Mouse (Mus musculus) forebrain, embryonic 15.5 days (tissue): ENCODE results near the gene Fgd2. TPM values are rescaled to one million over a fixed set of nuclear protein-coding genes. Genes with fewer than 3 reads are reported as not detected.

ENCODE experiments used
- ATAC-seq: fragments of 200-750 bp; cut with Nextera tagmentation; replicated peaks from 2 replicates; pipeline ENCODE4 v1.8.0; 2017; ENCODE audit warnings: mild to moderate bottlenecking, moderate TSS enrichment, moderate library complexity
- H3K27ac ChIP-seq: fragments of 300-500 bp; sonication (generic); replicated peaks from 2 replicates; pipeline ENCODE4 v1.5.1; 2015; ENCODE audit warnings: mild to moderate bottlenecking, inconsistent platforms
- H3K27me3 ChIP-seq: fragments of 300-500 bp; sonication (generic); 2 replicates; pipeline ENCODE4 v1.6.1; 2015; ENCODE audit warnings: inconsistent platforms
- H3K36me3 ChIP-seq: fragments of 300-500 bp; sonication (generic); 2 replicates; pipeline ENCODE4 v1.6.1; 2015; ENCODE audit warnings: mild to moderate bottlenecking, inconsistent platforms
- H3K4me1 ChIP-seq: fragments of 300-500 bp; sonication (generic); 2 replicates; pipeline ENCODE4 v1.6.1; 2015; ENCODE audit warnings: inconsistent platforms
- H3K4me2 ChIP-seq: fragments of 300-500 bp; sonication (generic); replicated peaks from 2 replicates; pipeline ENCODE4 v1.6.1; 2015; ENCODE audit warnings: mild to moderate bottlenecking, inconsistent platforms
- H3K4me3 ChIP-seq: fragments of 300-500 bp; sonication (generic); 2 replicates; pipeline ENCODE4 v1.5.1; 2015; ENCODE audit warnings: mild to moderate bottlenecking, inconsistent platforms
- H3K9ac ChIP-seq: fragments of 300-500 bp; sonication (generic); replicated peaks from 2 replicates; pipeline ENCODE4 v1.6.1; 2015; ENCODE audit warnings: mild to moderate bottlenecking, inconsistent platforms
- H3K9me3 ChIP-seq: fragments of 300-500 bp; sonication (generic); 2 replicates; pipeline ENCODE4 v1.6.1; 2016; ENCODE audit warnings: inconsistent platforms
- WGBS: fragments of 180-500 bp; shearing (Covaris S2); methylation state at CpG from one replicate; pipeline ENCODE4 v1.1.7; 2015; ENCODE audit warnings: mixed read lengths; 5-methylcytosine and 5-hydroxymethylcytosine counted together
- polyA plus RNA-seq: library from polyadenylated mRNA; unstranded; fragments of >200 nt; fragmentation: Nextera tagmentation; extraction: Ambion mirVana; gene quantifications from 2 replicates; pipeline ENCODE4 v1.2.1, GENCODE M21; 2015

Gene Fgd2
- polyA plus RNA-seq, 1 experiment from 2014 or later = 5.5 TPM

GRCm38 (mm10) chr17:29408364-29408763 lies 47.6 kb downstream of the Fgd2 start:
- no peak overlapping the region for H3K27ac ChIP-seq
- H3K4me3 ChIP-seq = no peak overlapping the region
- WGBS = 94% methylated on average over 13 of the region's 13 CpGs
- H3K9me3 ChIP-seq = no peaks in the 10 kb centered on the region
- H3K27me3 ChIP-seq = no peaks in the 10 kb centered on the region
- no peak for ATAC-seq
- H3K36me3 ChIP-seq = no peaks in the 10 kb centered on the region
- H3K4me1 ChIP-seq = no peaks in the 10 kb centered on the region
- H3K9ac ChIP-seq = no peak overlapping the region
- H3K4me2 ChIP-seq = no peak overlapping the region

- Histone ChIP-seq H3K9me3 (no peaks in the 10 kb centered on the region), H3K4me1 (no peaks in the 10 kb centered on the region), H3K27ac (no peak overlapping the region), H3K4me3 (no peak overlapping the region), H3K36me3 (no peaks in the 10 kb centered on the region), H3K9ac (no peak overlapping the region), H3K4me2 (no peak overlapping the region), H3K27me3 (no peaks in the 10 kb centered on the region)
- WGBS = 73% methylated on average over 5 of the region's 5 CpGs
- ATAC-seq = no peak
Observed at GRCm38 (mm10) chr17:29409800-29410343, 49.2 kb downstream of the Fgd2 start.

DNA sequence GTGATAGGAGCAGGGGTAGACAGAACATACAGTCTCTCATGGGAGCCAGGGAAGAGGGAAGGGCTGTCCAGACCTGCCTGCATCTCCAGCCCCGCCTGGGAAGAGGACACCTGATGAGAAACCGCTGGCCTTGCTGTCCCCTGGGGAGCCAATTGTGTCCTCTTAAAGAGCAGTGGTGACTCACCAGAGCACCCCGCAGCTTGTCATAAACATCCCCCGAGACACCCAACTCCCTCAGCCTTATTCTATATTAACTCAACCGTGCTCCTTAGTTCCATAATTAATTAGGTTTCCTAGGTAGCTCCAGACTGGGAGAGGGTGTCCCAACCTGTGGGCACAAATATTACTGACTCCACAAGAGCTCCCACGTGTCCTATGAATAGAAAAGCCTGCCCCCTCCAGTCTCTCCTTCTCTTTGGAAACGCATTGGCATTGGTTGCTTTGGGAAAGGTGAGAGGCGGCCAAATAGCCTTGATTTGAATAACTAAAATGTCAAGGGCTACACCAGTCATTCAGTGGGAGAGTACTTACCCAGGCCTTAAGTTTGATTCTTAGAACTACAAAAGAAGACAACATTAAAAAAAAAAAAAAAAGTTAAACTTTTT lies 51.2 kb downstream of the Fgd2 start:
- ATAC-seq = no peak
- peaks cover 5% of the 10 kb centered on the region; the same call in 1 of the 2 replicates for H3K4me1 ChIP-seq
- H3K27ac ChIP-seq = no peak overlapping the region
- H3K9me3 ChIP-seq = no peaks in the 10 kb centered on the region
- H3K4me2 ChIP-seq = no peak overlapping the region
- no peak overlapping the region for H3K4me3 ChIP-seq
- 30% methylated on average over 8 of the region's 8 CpGs for WGBS
- no peaks in the 10 kb centered on the region for H3K27me3 ChIP-seq
- no peaks in the 10 kb centered on the region for H3K36me3 ChIP-seq
- H3K9ac ChIP-seq = no peak overlapping the region

- Histone ChIP-seq H3K27ac (no peak overlapping the region), H3K4me3 (no peak overlapping the region), H3K4me2 (no peak overlapping the region), H3K27me3 (no peaks in the 10 kb centered on the region), H3K9me3 (no peaks in the 10 kb centered on the region), H3K9ac (no peak overlapping the region), H3K4me1 (peaks cover 5% of the 10 kb centered on the region; the same call in 1 of the 2 replicates), H3K36me3 (no peaks in the 10 kb centered on the region)
- ATAC-seq = no peak
- 89% methylated on average over 2 of the region's 2 CpGs for WGBS
Observed at GRCm38 (mm10) chr17:29414566-29414965, 53.9 kb downstream of the Fgd2 start.

DNA sequence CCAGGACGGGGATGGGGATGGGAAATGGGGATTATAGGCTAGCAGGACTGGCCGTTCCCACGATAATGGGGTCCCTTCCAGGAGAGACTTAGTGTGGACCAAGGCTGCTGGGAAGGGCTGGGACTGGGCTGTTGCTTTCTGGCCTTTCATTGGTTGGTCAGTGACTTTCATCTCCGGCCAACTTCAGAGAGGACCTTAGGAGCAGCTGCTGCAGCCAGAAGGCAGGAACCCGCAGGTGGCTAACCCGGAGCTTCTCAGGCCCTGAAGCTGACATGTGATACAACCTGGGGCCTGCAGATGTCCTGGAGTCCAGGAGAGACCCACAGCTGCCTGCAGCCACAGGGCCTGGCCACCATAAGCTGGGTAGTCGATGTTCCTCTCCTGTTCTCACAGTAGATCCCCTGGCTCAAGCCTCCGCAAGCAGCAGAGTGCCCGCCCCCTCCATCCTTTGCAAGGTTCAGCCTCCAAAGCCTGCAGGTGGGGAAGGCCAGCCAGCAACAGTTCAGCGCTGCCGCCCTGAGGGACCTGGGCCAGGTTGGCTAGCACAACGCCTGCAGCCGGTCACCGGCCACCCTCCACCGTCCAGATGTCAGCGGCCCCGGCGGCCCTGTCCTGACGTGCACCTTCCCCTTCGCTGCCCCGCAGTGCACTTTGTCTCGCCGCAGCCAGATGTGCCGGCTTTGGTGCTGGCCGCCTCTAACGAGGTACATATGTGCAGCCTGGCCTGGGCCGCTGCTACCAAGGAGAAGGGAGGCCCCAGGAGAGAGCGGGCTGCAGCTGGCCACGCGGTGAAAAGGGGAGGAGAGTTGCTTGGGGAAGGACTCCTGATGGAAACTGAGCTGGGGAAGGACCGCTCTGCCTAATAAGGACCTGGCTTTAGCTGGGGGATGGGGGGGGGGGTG lies 55.3 kb downstream of the Fgd2 start:
- Histone ChIP-seq H3K4me3 (no peak overlapping the region), H3K27me3 (no peaks in the 10 kb centered on the region), H3K4me2 (peak overlapping the region; percentile 2; the same call in 1 of the 2 replicates), H3K27ac (no peak overlapping the region), H3K4me1 (peaks cover 5% of the 10 kb centered on the region; the same call in 1 of the 2 replicates), H3K36me3 (no peaks in the 10 kb centered on the region), H3K9ac (no peak overlapping the region), H3K9me3 (no peaks in the 10 kb centered on the region)
- ATAC-seq = no peak
- 14% methylated on average over 31 of the region's 31 CpGs for WGBS

GRCm38 (mm10) chr17:29416757-29417156 lies 56.0 kb downstream of the Fgd2 start:
- Histone ChIP-seq H3K36me3 (no peaks in the 10 kb centered on the region), H3K9ac (no peak overlapping the region), H3K27ac (no peak overlapping the region), H3K4me1 (peaks cover 5% of the 10 kb centered on the region; the same call in 1 of the 2 replicates), H3K9me3 (no peaks in the 10 kb centered on the region), H3K4me2 (no peak overlapping the region), H3K4me3 (no peak overlapping the region), H3K27me3 (no peaks in the 10 kb centered on the region)
- WGBS = 55% methylated on average over 5 of the region's 5 CpGs
- no peak for ATAC-seq

- peaks cover 5% of the 10 kb centered on the region; the same call in 1 of the 2 replicates for H3K4me1 ChIP-seq
- no peak overlapping the region for H3K27ac ChIP-seq
- WGBS = 52% methylated on average over 3 of the region's 3 CpGs
- H3K9ac ChIP-seq = no peak overlapping the region
- H3K4me2 ChIP-seq = no peak overlapping the region
- no peaks in the 10 kb centered on the region for H3K27me3 ChIP-seq
- H3K9me3 ChIP-seq = no peaks in the 10 kb centered on the region
- no peak for ATAC-seq
- H3K36me3 ChIP-seq = no peaks in the 10 kb centered on the region
- H3K4me3 ChIP-seq = no peak overlapping the region
Observed at GRCm38 (mm10) chr17:29418758-29419380, 58.2 kb downstream of the Fgd2 start.

GRCm38 (mm10) chr17:29419976-29420739 lies 59.4 kb downstream of the Fgd2 start:
- Histone ChIP-seq H3K4me3 (no peak overlapping the region), H3K9me3 (no peaks in the 10 kb centered on the region), H3K9ac (no peak overlapping the region), H3K27ac (no peak overlapping the region), H3K36me3 (no peaks in the 10 kb centered on the region), H3K27me3 (no peaks in the 10 kb centered on the region), H3K4me2 (no peak overlapping the region), H3K4me1 (peaks cover 5% of the 10 kb centered on the region; the same call in 1 of the 2 replicates)
- WGBS = 82% methylated on average over 12 of the region's 12 CpGs
- ATAC-seq = no peak

DNA sequence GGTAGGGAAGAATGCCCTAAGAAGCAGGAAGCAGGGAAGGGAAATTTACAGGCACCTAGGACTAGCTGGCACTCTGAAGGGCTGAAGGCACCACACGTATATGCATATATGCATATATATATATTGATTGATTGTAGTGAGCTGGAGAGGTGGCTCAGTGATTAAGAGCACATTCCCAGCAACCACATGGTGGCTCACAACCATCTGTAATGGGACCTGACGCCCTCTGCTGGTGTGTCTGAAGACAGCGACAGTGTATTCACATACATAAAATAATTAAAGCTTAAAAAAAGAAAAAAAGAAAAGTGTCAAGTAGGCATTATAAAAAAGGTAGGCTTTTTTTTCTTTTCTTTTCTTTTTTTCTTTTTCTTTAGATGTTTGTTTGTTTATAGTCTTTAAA lies 60.6 kb downstream of the Fgd2 start:
- Histone ChIP-seq H3K9ac (no peak overlapping the region), H3K9me3 (no peaks in the 10 kb centered on the region), H3K4me3 (no peak overlapping the region), H3K4me2 (no peak overlapping the region), H3K27me3 (no peaks in the 10 kb centered on the region), H3K4me1 (peaks cover 1% of the 10 kb centered on the region; the same call in 1 of the 2 replicates), H3K36me3 (no peaks in the 10 kb centered on the region), H3K27ac (no peak overlapping the region)
- WGBS = 78% methylated on average over 3 of the region's 3 CpGs
- no peak for ATAC-seq

DNA sequence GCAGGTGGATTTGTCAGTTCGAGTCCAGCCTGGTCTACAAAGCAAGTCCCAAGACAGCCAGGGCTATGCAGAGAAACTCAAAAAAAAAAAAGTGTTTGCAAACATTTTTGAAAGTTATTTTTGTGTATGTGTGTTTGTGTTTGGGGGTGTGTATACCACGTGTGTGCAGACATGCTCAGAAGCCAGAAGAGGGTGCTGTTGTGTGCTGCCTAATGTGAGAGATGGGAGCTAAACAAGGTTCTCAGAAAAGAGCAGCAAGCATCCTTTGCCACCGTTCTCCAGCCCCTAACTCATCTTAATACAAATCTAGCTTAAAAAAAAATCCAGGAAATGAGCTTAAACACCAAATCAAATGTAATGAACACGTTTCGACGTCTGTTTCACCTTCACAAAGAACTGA lies 61.6 kb downstream of the Fgd2 start:
- Histone ChIP-seq H3K9me3 (no peaks in the 10 kb centered on the region), H3K4me3 (no peak overlapping the region), H3K9ac (no peak overlapping the region), H3K4me2 (no peak overlapping the region), H3K4me1 (no peaks in the 10 kb centered on the region), H3K27ac (no peak overlapping the region), H3K27me3 (no peaks in the 10 kb centered on the region), H3K36me3 (no peaks in the 10 kb centered on the region)
- no peak for ATAC-seq
- 86% methylated on average over 6 of the region's 6 CpGs for WGBS

DNA sequence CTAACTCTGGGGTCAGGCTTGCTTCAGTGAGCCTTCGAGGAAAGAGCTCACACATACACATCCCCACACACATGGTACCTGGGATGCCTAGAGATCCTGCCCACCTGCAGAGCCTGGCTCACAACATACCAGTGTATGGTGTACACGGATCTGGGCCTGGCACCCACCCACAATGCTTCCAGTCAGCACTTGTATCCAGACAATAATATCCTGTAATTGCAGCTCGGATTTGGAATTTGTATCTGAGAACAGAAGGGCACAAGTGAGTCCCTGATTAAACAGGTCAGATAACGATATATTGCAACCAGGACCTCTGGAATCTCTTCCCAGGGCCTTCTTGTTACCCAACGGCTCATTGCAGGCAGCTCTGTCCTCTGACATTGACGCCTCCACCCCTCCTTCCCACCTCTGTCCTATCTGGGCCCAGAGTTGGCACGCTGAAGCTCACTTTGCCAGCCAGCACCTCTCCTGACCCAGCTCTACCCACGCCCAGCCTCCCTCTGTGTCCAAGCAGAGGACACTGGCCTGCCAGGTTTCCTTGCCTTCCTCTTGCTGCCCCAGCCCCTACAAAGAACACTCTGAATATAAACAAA lies 62.3 kb downstream of the Fgd2 start:
- 73% methylated on average over 8 of the region's 8 CpGs for WGBS
- no peak overlapping the region for H3K4me2 ChIP-seq
- no peak for ATAC-seq
- no peaks in the 10 kb centered on the region for H3K27me3 ChIP-seq
- no peaks in the 10 kb centered on the region for H3K9me3 ChIP-seq
- H3K9ac ChIP-seq = no peak overlapping the region
- H3K4me3 ChIP-seq = no peak overlapping the region
- no peaks in the 10 kb centered on the region for H3K4me1 ChIP-seq
- H3K36me3 ChIP-seq = no peaks in the 10 kb centered on the region
- no peak overlapping the region for H3K27ac ChIP-seq
